Mouse (Mus musculus) cerebellum, postnatal 36 days (tissue): ENCODE results near the gene Zfp27.

ENCODE experiments used
- DNase-seq, 2 experiments: peaks; one replicate each; pipeline ENCODE4 v3.0.0; 2021 to 2022; ENCODE audit warnings: mixed read lengths in 2 of 2

The Zfp27 gene

DNA sequence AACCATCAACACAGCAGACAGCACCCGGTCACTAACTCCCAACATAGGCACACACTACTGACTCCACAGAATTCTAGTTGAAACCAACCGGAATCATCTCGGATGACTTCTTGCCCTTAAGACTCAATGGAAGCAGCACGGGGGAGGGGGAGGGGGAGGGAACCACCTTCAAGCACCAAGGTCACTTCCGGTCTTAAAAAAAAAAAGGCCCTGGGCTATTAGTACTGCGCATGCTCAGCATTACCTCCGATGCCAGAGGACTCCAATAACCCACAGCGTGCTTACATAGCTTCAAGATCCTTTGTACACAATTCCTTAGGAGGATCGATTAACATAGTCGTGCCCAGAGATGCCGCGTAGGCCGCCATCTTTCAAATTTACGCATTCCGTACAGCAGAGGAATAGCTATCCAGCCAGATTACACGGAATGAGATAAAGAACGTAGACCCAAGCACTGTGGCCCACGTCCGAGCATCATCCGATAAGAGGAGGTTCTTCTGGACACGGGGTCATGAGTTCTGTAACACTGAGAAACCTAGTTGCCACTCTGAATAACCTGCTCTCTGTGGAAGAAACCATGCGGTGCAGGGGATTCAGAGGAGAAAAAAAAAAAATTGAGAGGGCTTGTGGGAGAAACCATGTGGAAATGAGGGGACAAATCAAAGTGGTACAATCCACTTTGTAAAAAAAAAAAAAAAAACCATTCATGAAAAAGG is at the start of gene Zfp27:
TSS of gene Zfp27 (minus strand) at position 607 of the 716 bp plus-strand sequence.
- peak; percentile 65 to 73 for DNase-seq

DNA sequence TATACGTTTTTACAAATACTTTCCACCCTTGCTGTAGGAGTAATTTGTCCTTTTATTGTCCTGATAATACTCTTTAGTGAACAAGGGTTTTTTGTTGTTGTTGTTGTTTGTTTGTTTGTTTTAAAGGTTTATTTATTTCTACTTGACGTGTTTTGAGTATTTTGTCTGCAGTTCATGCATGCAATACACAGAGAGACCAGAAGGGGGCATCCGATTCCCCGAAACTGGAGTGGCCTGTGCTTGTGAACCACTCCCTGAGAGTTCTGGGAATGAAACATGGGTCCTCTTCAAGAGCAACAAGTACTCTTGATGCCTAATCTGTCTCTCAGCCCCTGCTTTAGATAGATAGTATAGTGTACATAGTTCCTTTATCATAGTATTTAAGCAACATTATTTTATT is 48.4 kb upstream of the Zfp27 start:
- peak; percentile 18 to 40 for DNase-seq

DNA sequence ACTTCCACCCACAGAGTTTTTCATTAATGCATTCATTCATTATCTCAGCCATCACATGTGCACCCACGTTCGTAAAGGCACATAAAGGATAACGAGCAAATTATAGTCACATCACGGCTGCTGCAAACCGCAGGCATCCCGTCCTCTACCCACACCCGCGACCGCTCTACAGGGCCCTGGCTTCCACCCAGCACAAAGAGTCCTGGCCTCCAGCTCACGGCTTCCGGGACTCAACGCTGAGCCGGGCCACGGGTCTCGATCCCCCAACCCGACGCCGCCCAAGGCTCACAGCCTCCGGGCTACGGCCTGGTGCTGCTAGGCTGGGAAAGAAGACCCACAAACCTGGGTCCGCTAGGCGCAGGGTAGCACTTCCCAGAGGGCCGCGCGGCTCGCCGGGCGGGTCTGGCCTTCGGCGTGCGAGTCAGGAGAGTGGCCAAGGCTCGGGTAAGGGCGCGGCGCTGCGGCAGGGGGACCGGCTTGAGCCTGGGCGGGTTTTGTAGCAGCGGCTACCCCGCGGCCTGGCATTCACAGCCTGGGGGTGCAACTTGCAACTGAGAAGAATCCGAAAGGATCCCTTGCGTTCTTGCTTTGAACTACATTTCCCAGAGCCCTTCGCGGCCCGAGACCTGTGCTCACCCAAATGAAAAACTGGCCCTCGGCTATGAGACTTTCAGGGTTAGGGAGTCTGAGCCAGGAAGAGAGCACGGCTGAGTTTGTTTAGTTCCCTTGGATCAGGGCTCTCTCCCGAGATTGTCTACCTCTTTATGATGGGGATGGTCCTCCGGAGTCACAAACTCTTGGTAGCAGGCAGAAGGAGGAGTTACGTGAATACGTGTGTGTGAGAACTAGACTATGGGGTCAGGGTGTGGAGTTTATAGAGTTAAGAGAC is 47.4 kb upstream of the Zfp27 start, which contains the start of gene Zfp74:
TSS of gene Zfp74 (minus strand) at position 577 of the 889 bp plus-strand sequence.
- DNase-seq = peak; percentile 75 to 82

DNA sequence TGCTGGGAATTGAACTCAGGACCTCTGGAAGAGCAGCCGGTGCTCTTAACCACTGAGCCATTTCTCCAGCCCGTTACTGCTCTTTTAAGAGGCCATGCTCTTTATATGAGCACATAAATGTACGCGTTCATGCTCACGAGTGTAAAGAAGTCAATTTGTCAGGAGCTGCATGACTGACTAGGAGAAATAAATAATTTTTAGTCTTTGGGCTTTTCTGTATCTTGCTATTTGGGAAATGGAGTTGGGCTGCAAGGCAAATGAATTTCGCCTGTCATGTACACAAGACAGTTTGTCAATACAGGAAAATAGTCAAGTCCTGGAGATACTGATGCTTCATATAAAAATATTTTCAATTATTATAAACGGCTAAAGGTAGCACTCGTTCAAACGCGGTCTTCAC is 46.7 kb upstream of the Zfp27 start:
- no peak for DNase-seq

DNA sequence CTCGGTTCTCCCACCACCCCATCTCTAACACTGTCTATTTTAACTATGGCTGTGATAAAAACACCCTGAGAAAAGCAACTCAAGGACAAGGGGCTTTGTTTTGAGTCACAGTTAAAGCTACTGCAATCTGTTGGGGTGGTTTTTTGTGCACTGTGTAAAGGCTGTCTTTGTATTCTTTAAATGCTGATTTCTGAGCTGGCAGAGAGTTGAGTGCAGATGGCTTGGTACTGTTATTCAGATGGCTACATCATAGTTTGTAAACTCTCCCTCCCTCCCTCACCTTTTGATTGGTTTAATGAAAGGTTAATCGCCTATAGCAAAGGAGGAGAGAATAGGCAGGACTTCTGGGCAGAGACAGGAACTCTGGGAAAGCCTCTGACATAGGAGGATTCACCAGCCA is 37.8 kb upstream of the Zfp27 start:
- no peak for DNase-seq

DNA sequence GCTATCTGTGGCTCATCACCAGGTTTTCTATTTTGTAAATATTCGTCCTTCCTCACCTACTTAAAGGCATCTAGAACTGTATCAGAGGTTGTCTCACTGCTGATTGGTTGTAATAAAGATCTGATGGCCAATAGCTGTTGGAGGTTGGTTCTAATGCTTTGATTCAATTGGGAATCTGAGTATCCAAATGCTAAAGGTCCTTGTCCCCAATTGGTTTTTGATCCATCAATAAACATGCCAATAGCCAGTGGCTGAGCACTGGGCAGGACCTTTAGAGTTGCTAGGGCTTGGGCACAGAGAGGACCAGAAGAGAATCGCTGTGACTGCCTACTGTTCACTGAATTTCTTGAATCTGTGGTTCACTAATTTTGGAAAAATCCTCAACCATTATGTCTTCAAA is 37.3 kb upstream of the Zfp27 start:
- no peak for DNase-seq

DNA sequence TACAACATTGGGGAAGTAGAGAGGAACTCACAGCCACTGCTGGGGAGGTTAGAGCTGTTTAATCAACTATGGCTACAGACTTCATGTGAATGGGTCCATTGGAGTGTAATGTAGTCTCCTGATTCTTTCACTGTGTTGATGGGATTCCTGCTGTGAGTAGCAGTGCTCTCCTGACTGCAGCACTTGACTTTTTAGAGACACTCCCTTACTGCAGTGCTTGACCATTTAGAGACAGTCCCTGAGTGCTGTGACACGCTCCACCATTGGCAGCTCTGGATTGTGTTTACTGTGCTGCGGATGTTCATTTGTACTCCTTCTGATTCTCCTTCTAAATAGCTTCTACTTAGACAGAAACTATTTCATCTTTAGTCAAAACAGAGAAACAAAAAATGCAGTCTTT is 36.4 kb upstream of the Zfp27 start:
- DNase-seq = no peak

DNA sequence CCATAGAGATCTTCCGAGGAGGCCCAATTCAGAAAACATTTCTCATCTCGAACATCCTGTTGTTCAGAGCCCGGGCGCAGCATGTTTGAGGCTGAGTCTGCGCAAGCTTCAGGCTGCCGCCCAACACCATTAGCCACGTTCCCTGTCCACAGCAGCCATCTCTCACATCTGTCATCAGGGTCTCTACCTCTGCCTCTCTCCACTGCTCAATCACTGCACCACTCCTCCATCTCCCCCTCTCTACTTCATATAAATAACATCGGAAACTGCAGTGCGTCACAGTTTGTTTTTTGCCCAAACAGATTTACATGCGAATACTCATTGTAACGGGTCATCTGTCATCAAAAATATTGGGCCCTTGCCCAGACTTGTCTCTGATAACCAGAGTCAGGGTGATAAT is 34.7 kb upstream of the Zfp27 start:
- DNase-seq = no peak

DNA sequence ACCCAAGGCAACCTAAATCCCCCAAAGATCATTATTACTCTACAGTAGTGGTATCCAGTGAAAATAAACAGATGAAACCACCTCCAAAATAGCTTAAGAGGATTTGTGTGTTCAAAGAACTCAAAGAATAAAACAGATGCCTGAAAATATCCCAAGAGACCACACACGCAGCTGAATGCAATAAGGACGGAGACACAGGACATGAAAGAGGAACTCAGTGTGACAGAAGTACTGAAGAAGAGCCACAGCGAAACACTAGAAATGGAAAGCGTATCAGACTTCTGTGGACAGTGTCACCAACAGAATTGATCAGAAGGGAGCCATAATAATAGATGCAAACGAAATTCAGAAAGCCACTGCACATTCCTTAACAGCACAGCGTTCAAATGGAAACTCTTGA is 32.5 kb upstream of the Zfp27 start:
- no peak for DNase-seq

DNA sequence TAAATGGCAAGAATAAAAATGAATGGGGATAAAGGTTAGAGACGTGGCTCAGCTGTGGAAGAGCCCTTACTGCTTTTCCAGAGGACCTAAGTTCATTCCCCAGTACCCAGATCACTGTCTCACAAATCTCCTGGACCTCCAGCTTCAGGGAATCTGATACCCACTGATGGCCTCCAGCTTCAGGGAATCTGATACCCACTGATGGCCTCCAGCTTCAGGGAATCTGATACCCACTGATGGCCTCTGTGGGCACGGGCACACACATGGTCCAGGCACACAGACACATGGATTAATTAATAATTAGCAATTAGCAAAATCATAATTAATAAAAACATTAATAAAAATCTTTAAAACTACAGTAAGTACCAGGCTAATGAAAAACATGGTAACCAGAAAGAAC is 16.4 kb upstream of the Zfp27 start:
- DNase-seq = no peak

DNA sequence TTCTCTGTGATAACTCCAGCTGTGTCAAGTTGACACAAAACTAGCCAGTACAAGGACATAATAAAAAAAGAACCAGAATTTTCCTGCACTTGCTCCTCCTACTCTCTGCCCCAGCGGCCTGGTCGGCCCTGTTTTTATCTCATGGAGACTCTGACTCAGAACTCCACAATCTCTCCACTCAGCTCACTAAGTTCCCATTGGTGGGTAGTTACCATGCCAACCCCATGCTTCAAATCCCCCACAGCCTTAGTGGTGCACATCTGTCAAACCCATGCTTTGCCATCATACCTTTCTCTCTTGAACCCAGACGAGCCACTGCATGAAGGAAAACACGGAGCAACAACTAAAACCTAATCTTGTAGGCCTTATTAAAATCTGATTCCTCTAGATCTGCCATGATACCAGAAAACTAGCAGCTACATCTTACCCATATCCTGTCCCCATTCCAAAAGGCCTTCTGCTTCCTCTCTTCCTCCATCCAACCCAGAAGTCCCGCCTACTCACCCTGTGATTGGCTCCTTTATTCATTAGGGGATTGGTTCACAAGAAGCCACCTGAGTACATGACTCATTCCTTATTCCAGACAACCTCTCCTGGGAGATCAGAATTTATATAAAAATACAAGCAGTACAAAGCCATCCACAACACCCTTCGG is 15.2 kb upstream of the Zfp27 start:
- DNase-seq = no peak

DNA sequence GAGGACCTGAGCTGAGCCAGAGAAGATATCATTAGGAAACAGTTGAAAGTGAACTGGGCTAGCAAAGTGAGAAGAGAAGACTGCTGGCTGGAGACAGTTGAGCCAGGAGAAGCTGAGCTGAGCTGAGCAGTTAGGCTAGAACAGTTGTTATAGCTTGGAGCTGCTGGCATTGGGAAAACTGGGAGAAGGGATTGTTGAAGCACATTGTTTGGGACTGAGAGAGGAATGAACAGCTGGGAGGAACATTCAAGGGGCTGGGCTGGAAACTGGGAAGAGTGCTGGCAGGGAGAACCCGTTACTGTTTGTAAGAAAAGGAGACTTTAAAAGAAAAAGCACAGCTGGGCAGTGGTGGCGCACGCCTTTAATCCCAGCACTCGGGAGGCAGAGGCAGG is 11.7 kb upstream of the Zfp27 start:
- DNase-seq = no peak

DNA sequence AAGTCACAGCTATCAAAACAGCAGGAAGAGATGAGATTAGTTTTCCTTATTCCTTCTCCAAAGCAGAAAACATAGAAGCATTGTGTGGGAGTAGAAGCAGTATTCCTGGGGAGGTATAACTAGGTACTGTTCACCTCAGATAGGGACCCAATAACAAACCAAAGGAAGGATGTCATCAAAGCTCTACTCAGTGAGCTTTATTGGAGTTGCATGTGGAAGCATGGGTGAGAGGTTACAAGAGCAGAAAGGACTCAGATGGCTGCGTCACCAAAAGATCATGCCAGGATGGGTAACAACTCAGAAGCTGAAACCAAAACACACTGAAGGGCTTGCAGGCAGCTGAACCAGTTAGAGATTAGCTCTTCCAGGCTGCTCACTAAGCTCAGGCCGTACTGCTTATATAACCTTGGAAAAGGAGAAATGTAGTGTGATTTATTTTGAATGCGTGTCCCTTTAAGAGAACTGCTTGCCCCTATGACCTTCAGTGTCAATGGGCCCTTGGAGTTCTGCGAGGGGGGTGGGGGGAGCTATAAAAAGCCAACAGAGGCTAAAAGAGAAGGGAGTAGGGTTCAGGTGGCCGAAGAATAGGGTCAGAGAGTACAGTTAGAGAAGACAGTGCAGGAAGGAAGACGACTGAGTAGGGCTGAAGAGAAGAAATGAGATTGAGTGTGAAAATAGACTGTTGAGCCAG is 11.1 kb upstream of the Zfp27 start:
- DNase-seq = no peak

DNA sequence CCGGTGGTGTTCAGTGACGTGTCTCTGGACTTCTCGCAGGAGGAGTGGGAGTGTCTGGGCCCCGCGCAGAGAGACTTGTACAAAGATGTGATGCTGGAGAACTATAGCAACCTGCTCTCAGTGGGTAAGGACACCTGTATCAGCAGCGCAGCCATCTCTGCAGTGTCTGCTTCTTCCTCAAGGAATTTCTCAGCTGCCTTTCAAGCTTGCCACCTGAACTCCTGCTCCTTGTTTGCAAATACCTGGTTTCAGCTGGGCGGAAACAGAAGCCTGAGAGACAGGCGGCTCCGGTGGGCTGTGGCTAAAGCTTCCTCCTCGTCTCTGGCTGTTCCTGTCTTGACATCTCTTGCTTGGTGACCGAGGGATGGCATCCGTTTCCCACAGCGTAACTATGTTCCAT is 5.8 kb upstream of the Zfp27 start:
- DNase-seq = no peak

DNA sequence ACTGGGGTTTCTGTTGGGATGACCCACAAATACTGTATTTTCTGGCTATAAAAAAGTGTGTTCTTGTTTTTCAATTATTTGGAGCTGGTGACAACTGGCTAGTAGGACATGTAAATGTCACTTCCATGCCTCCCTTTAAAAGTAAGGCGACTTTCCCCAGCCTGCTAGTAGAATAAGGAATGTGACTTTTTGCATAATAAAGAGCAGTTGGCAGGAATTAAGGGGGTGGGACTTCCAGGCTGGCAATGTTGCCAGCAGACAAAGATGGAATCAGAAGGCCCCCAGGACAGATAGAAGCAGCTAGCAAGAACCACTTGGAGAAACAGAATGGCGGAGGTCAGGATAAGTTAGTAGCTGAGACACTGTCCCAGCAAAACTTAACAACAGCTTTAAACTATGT is 3.9 kb upstream of the Zfp27 start:
- no peak for DNase-seq

DNA sequence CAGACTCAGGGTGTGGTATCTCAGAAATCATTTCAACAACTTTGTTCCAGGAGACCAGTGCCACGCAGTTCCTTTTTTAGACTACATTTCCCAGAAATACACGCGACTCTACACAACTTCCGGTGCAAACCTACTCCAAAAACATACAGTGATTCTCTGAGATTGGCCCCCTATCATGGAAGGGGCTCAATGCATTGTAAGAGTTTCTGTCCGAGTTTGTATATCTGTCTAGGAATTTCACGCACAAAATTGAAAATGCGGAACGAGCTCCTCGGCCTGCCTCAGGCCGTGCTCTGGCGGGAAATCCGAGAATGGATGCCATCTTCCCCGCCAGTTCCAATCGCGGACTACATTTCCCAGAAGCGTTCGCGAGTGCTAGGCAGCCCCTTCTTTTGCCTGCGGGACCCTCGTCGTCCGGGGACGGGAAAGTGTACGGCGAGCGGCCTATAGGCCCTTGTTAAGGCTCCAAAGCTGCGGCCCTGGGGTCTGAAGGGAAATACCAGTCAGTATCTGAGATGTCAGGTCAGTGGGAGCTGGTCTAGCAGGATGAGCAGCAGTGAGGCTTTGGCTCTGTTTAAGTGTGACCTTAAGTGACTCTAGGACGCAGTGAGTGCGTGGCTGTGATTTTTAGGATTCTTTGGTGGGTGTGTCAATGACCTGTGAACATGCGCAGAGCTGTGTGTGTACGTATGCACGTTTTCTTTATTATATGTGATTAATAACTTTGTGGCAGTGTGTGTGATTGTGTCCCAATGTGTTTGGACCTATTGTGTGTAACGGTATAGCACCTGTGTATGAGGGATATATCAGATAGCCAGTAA is 2.0 kb upstream of the Zfp27 start, which contains the start of gene Zfp383:
TSS of gene Zfp383 (plus strand) at position 94 of the 821 bp plus-strand sequence.
- DNase-seq = peak; percentile 73 to 82

DNA sequence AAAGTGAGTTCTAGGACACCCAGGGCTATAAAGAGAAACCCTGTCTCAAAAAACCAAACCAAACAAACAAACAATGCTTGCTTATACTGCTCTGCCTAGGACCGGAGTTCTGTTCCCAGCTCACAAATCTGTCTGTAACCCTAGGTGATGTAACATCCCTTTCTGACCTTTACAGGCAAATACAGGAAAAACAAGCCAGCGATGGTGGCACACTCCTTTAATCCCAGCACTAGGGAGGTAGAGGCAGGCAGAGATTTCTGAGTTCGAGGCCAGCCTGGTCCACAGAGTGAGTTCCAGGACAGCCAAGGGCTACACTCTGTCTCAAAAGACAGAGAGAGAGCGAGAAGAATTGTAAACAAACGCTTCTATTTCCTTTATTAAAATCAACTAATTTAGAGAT is 834 bp upstream of the Zfp27 start:
- DNase-seq = no peak

DNA sequence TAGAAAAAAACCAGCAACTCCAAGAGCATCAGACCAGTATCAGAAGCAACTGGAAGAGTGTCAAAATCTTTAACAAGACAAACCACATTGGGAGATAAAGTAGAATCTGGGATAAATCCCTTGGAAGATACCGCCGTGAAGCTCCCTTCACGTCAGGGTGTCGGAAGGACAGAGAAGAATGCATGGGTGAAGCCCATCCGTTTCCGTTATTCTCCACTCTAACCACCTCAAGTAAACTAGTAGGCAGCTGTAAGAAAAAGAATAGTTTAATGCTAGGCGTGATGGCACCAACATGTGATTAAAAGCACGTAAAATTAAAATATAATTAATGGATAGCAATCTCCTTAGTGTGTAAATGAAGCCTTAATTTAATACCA is 298 bp upstream of the Zfp27 start:
- peak in 1 of 2 experiments; percentile 32 for DNase-seq

DNA sequence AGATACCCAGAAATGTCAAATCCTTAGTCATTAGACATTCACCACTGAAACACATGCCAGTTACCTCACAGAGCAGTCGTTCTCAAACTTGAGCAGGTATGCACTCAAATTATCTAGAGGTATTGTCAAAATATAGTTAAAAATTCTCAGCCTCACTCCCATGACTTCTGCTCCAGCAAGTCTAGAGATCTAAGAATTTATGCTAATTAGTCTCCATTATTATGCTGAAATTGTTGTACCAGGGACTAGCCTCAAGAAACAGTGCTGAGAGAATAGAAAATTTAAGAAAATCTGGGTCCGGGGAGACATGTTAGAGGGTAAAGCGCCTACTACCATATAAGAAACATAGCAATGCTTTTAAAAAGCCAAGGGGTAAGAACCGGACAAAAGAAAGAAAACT is 2.3 kb downstream of the Zfp27 start:
- DNase-seq = no peak

DNA sequence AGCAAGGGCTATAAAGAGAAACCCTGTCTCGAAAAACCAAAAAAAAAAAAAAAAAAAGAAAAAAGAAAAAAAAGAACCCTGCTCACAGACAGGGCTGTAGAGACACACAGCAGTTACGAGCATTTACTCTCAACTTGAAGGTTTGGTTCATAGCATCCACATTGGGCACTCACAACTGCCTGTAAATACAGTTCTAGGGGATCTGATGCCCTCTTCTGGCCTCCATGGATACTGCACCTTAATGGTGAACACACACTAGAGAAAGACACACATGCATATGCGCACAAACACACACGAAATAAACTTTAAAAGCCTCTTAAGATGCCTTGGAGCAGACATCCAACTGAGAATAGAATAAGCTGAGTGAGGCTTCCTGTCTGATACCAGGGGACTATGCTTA is 8.0 kb downstream of the Zfp27 start:
- no peak for DNase-seq

DNA sequence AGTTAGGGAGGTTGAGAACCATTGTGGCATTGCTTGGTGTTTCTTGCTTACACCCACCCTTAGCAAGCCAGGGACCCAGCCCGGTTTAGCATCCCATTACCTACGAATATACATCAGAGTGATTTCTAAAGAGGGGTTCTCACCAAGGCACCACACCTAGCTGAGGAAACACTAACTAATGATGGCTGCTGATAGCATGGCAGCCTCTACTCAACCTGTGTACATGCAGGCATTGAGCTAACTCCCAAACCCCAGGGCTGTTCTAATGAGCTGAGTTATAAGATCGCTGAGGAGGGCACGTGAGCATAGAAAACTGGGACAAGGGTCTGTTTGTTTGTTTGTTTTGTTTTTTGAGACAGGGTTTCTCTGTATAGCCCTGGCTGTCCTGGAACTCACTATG is 13.6 kb downstream of the Zfp27 start:
- DNase-seq = no peak

DNA sequence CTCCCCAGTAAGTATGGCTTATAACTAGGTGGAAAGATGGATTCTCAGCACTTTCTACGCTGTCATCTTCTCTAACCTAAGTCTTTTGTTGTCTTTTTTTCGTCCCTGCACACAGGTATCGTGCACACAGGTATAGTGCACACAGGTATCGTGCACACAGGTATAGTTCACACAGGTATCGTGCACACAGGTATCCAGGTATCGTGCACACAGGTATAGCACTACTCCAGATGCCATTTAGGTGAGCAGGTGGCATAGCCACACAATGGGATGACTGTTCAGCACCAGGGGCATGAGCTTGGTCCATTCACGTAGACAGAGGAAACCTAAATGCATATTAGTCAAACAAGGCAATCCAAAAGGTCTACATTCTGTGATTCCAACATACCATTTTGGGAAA is 15.9 kb downstream of the Zfp27 start:
- DNase-seq = no peak
